Mouse (Mus musculus): Measurements from ENCODE around the gene Ngly1.

The Ngly1 gene

DNA sequence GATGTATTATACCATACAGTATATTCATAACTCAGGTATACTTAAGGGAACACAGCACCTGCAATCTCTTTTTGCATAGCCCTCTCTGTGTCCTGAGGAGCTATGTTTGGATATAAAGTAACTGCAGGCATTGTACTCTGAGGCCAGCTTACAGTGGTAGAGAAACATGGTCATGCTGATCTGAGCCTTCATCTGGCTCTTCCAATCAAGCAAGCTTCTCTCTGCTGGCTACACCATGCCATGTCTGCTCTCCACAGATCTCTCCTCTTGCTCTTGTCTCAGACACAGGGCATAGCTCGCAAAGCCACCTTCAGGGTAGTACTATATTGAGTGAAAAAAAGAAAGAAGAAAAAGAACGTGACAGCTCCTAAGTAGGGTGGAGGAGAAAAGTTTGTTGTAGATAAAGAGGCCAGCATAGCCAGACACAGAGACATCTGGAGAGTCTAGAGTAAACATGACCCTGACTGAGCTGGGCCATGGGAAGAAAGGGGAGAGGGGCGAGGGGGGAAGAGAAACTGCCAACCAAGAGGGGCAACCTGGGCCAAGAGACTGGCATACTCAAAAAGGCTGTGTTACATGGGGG, 86.8 kb downstream of the Ngly1 start:
- no peak for DNase-seq

DNA sequence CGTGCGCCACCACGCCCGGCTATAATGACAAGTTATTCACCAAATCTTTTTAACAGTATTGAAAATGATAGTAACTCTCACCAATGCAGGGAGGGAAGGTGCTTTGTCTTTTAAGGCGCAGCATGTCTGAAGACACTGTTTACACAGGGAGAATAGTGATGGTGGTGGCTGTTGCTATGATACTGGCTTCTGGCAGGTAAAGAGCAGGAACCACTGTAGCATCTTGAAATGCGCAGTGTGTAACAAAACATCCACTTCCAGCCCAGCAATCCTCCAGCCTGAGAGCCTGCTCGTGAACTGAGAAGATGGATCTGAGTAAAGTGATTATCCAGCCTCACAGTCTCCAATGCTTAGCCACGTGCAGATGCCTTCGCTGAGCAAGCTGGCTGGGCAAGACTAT, 98.4 kb downstream of the Ngly1 start:
- no peak for DNase-seq

DNA sequence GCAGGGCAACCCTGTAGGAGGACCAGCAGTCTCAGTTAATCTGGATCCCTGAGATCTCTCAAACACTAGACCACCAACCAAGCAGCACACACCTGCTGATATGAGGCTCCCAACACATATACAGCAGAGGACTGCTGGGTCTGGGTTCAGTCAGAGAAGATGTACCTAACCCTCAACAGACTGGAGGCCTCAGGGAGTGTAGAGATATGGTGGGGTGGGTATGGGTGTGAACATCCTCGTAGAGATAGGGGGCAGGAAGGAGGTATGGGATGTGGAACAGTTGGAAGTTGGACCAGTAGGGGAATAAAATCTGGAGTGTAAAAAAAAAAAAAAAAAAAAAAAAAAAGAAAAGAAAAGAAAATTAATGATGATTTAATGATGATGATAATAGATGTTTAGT, 110.6 kb downstream of the Ngly1 start:
- DNase-seq: no peak

Data from kidney, adult 9 months (tissue).